In the genomic region with DNA sequence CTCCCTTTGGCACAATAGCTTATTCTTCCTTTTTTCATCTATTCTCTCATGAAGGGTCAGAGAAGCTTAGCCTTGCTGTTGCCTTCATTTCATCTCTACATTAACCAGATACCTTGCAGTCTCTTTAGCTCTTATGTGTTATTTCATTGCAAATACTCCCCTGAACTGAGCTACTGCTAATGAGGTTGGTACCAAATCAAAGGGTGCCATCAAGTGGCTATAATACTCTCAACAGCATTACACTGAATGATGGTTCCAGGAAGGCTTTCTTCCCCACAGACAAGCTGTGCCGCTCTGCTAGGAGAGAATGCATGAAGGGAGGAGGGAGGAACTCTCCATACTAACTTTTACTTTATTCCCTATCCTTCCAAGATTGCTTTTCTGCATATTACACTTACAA, we compare ENCODE assay signal across 9 mouse cellular contexts.
DNase-seq lines count a peak whose midpoint lies in the region; ATAC-seq and TF ChIP-seq lines count a peak whose summit lies in the region.
"Had no signal": no experiment of that assay in that cellular context is flagged by ENCODE, and none has a peak within 500 bp of the region (broad histone marks: within the 10 kb centered on the region; RNA-seq: fewer than 3 reads in every experiment).

No protein-coding gene starts in this region.

- CTCF ChIA-PET in Patski (lab: Charles Lee), result interaction anchor here (0.6 to 2.2 kb wide), 17 partner anchors 11 to 781 kb away, joined by 3 to 8 read pairs (median 3); no protein-coding TSS in a partner anchor

- no peaks in the 10 kb centered on the region for H3K27me3 ChIP-seq in Patski

- DNase-seq in cerebellum, adult 9-10 months, result peak; percentile 28
- no peak for DNase-seq in cerebellum, adult 11-12 months
- DNase-seq in kidney, postnatal 14 days, result peak; percentile 18
- DNase-seq in kidney, adult 8-10 months, result no peak
- DNase-seq in Patski (ENCODE audit: low read depth, low spot score), result no peak
- DNase-seq in left cerebral cortex, postnatal 25 days (ENCODE audit: low spot score in 2 of 2), result peak; percentile 16 to 61
- no peak for DNase-seq in thymus, postnatal 0 days (ENCODE audit: low spot score)
- DNase-seq: adrenal gland, adult 8-10 months had no signal

- in situ Hi-C loops in Patski (cut with MboI; ENCODE audit: low pct_unique_long_range_greater_than_20kb), result no loop called here

- POLR2A ChIA-PET in Patski (lab: Charles Lee), result no interaction called here

- peak; percentile 60 for TF ChIP-seq CTCF in Patski (IDR thresholded peaks at IDR 0.05)

- no peak for ATAC-seq in Patski
- ATAC-seq in granulocyte monocyte progenitor cell, adult 5-6 weeks (replicated peaks; ENCODE audit: poor library complexity, severe bottlenecking), result no peak

- intact Hi-C loops in left cerebral cortex, postnatal 25 days (cut with DNase I), result loop anchor here (10.0 kb wide), 1 partner anchor 542 kb away; no protein-coding TSS in a partner anchor

Comparison
In these comparisons a context has a peak if more than half of its experiments do, and no peak if none do; other contexts are left out.
1. DNase-seq: peak in cerebellum, adult 9-10 months (single experiment), kidney, postnatal 14 days (single experiment) and left cerebral cortex, postnatal 25 days (2 of 2); none in cerebellum, adult 11-12 months (single experiment), kidney, adult 8-10 months (0 of 2), Patski (single experiment) and thymus, postnatal 0 days (single experiment).